Mouse (Mus musculus) right cerebral cortex, postnatal 25 days (tissue): ENCODE data around the gene Scap.
A peak's percentile ranks its signal among the peaks of the same experiment; 100 is the strongest.
"Not testable (repeated sequence)": the region's sequence is repeated elsewhere in the genome, so short reads cannot be mapped to it uniquely, and the experiment has no call there.

ENCODE experiments used
- DNase-seq: peaks from one replicate; pipeline ENCODE4 v3.0.0; 2022

Scap gene

DNA sequence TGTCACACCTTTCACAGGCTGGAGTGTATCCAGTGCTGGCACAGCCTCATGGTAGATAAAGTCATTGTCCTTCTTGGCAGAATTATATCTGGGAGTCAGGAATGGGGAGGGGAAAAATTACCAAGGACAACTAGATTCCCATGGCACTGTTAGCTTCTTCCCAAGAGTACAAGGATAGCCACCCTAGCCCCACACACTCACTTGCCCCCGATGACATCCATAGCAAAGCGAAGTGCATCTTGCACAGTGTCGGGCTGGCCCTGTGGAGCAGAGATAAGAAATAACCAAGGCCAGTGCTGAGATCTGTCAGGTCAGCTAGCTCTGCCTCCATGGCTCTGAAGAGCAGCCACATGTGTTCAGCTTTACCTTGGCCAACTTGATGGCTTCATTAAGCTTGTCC lies 57.8 kb downstream of the Scap start:
- no peak for DNase-seq

DNA sequence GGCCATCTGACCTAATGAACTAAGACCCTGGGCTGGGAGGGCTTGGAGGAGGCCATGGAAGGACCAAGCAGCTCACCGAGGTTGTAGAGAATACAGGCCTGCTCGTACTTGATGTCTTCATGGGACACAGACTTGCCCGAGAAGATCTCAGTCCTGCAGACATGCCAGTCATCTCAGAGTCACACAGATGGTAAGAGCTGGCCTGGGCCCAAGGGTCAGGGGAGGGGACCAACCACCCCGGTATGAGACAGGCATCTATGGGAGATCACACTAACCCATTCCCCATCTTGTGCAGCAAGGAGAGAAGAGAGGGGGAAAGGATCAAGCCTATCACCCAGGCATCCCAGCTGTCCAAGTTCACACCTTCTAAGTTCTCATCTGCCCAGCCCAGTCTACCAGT lies 60.2 kb downstream of the Scap start:
- no peak for DNase-seq

DNA sequence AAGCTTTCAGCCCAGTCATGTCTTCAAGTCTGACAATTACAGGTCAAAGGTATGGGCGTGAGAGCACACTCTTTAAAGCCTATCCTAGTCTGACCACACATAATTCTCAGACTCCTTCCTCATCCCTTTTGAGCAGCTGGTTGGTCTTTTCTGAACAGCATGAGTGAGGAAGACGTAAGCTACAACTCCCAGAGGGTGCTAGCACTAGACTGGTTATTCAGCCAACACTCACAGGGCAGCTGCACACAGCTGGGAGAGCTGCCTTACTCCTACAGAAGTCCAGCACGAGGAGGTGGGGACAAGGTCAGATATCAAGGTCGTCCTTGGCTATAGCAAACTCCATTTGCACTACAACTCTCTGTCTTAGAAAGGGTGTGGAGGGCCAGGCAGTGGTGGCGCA lies 67.6 kb downstream of the Scap start:
- no peak for DNase-seq

DNA sequence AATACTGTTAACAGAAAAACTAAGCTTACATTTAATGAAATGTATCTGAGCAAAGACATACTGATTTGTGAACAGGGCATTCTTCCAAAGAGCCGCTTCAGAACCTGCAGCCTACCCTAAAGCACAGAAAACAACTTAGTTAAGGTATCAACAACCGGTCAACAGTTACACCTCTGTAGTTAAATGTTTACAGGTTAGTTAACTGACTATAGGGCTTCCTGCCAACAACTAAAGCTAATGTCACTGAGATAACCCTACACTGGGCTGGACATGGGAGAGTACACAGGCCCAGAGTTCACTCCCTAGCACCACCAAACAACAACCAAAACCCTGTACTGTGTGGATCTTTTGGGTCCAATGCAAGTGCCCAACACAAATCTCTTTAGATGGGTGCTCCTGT lies 69.6 kb downstream of the Scap start:
- DNase-seq = no peak

DNA sequence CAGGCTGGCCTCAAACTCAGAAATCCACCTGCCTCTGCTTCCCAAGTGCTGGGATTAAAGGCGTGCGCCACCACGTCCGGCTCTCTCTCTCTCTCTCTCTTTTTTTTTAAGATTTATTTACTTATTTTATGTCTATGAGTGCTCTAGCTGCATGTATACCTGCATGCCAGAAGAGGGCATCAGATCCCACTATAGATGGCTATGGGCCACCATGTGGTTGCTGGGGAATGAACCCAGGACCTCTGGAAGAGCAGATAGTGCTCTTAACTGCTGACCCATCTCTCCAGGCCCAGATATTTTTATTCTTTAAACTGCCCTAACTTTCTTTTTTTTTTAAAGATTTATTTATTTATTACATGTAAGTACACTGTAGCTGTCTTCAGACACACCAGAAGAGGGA lies 70.2 kb downstream of the Scap start:
- DNase-seq = not testable (repeated sequence)

DNA sequence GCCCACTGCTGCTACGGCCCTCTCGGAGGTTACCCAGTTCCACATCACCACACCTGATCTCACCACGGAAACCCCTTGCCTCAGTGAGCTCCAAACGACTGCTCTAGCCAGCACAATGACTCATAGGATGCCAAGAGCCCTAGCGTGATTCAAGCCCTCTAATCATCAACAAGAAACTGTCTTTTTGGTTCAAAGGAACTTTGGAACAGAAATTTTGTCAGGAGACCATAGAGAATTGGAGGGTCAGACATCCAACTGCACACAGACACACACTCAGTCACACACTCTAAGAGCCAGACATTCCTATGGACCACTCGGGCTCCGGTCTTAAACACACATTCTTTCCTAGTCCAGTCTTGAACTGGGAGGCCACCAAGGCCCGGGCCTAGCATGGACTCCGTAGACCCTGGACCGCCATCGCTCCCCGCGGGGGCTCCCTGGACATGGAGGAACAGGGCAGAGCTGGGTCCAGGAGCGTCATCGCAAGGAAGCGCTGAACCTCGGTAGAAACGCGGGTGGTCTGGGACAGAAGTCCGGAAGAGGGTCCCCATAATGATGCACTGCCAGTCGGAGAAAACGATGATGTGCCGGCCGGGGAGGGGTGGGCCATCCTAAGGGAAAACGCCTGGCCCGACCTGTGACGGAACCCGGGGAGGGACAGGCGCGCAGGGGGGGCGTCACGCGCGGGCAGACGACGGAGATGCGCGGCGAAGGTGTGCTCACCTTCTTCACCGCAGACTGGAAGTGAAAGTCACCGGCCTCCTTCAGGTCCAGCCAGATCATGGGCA lies 74.4 kb downstream of the Scap start:
- no peak for DNase-seq

DNA sequence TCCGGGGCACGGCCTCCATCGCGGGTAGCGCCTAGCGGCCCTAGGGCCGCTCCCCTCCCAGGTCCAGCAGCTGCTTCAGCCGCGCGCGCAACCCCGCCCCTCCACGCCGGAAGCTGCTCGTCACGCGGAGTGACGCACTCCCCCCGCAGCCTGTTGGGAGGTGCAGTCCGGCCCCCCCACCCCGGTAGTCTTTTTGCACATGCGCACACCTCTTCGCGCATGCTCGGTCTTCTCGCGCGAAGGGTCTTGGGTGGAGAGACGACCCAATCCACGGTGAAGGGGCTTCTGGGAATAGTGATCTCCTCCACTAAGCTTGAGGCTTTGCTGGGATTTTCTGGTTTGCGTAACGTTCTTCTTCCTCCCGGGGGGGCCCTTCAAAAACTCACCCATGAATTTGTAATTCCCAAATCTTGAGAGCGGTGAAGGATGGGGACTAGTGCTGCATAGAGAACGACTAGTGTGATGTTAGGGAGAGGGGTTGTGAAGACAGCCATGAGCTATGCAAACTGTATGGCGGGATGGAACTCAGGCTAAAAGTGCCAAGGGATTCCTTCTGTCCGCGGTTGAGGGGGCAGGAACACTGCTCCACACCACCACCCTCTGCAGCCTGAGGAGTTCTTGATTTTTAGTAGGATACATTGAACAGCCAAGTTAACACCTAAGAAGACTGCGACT lies 75.1 kb downstream of the Scap start, which contains the start of gene Ptpn23:
Gene Ptpn23 (minus strand): TSS at position 115 of the 675 bp plus-strand sequence.
- peak; percentile 95 for DNase-seq

DNA sequence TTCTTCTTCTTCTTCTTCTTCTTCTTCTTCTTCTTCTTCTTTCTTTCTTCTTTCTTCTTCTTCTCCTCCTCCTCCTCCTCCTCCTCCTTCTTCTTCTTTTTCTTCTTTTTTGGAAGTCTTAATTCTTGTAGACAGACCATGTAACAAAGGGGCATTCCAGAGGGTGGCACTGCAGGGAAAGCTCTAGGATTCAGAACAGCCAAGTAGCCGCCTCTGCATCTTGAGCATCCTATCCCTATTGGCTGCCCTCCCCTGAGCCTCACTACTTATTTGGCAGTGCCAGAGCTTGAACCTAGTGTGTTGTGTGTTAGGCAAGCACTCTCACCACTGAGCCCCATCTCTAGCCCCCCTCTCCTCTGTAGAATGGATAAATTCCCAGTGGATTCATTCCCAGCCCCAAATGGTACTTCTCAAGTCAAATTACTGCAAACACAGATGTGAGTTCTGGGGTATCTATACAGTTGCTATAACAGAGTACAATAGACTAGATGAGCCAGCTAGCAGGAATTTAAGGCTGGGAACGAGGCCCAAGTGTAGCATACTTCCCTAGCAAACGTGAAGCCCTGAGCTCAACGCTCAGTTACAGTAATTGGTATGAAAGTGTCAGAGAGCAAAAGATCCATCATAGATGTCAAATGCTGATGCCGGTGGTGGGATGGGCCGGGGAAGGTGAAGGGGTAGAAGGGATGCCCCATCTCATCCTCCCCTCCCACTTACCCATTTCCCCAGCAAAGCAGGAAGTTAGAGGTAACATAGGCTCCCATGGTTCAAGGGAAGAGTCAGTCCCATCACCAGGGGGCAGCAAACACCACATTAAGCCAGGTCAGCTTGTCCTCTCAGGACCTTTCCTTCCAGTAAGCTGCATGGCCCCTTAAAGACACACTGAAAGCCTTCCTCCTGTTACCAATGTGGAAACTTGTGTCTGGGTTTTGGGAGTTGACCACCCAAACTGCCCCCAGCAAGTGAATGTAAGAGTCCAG lies 78.1 kb downstream of the Scap start:
- DNase-seq = peak; percentile 61

DNA sequence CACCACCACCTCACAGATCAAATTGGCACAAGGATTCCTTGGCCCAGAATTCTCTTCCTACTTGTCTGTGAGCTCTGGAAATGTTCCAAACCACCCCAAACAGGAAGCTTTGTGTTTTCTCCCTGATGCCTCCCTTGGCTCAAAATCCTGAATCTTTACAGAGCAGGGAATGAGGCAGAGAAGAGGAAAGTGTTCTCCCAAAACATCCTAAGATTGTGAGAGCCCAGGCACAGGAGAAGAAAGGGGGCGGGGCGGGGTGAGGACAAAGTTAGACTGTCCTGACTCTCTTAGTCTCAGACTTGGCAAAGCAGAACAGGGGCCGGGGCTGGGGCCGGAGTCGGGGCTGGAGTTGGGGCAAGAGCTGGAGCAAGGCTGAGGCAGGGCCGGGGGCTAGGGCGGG lies 79.8 kb downstream of the Scap start:
- DNase-seq = no peak

DNA sequence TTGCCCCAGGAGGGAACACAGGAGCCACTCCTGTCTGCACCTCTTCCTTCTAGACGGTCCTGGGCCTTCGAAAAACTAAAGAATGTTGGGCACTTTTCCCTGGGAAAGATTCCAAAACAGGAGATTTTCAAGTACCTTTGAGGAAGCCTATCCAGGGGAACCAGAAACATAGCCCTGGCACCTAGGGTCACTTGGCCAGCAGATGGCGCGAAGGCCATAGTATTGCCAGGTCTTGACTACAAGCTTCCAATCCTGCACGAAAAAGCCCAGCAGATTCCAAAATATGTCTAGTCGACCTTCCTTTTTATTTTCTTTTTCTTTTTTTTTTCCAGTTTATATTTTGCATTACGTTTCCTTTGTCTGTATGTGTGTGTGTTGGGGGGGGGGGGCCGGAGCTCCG lies 80.7 kb downstream of the Scap start:
- no peak for DNase-seq

DNA sequence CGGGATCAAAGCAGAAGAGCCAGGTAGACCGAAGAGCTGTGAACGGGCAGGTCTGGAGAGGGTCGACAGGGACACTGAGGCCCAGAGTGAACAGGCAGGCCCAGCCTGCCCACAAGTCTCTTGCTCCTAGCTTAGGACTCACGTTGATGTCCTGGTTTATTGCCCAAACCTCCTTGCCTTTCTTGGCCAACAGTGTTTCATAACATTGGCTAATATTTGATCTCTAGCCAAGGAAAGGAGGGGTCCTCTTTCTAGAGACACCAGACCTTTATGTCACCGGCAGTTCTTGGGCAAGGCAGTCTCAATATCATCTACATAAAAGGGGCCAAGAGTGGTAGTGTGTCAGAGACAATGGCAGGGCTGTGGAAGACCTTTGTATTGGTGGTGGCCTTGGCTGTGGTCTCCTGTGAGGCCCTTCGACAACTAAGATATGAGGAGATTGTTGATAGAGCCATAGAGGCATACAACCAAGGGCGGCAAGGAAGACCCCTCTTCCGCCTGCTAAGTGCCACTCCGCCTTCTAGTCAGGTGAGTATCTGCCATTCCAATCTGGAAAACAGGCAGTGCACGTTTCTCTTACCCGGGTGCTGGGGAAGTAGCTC lies 86.5 kb downstream of the Scap start, which contains the start of gene Ngp:
Gene Ngp (plus strand): TSS at position 237 of the 602 bp plus-strand sequence.
- no peak for DNase-seq

DNA sequence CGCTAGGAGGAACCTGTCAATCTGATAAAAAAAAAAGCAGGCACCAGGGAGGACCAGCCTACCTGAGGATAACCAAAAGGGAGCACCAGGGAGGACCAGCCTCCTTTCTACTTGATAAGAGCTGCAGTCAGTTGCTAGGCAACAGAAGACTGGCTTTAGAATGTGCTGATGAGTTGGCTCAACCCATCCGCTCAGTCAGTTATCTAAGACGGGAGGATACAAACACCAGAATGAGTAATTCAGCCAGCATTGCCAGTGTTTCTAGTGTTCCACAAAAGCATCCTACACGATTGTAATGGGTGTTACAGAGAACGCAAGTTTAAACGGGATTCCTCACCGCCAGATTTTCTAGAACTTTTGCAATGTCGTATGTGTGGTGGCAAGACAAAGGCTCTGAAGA lies 98.2 kb downstream of the Scap start:
- DNase-seq = peak; percentile 23

DNA sequence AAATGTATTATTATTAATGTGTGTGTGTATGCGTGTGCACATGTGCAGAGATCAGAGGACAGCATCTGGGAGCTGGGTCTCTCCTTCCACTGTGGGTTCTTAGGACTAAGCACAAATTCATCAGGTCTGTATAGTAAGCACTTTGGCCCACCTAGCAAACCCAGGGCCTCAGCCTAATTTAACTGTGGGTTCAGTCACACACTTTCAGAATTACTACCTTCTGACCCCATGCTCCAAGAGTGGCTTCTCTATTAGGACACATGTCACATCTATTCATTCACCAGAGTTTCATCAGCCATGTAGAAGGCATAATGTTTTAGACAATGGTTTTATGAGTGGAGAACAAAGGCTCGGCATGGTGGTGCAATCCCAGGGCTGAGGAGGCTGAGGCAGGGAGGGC lies 100.0 kb downstream of the Scap start:
- no peak for DNase-seq
